Mouse (Mus musculus): Measurements from ENCODE around the gene Slc38a2. TPM values are rescaled to one million over a fixed set of nuclear protein-coding genes. Genes with fewer than 3 reads are reported as not detected.

The Slc38a2 gene
- polyA plus RNA-seq, 1 experiment from 2014 or later: 125 TPM

DNA sequence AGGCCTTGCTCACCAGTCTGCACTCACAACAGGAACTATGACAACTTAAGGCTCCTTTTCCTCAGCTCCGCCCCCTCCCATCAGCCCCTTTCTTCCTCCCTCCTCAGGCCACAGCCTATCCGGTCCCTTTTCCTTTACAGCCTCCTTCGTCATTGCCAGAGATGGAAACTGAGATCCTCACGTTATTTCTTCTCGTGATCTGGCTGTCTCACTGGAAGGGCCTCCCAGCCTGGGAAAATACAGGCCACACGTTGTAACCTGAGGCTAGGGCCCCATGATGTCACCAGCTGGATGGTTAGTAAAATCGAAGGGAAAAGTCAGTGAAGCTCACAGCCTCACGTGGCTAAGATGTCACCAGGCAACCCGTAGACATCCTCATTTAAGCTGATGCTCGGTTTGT, 61.4 kb downstream of the Slc38a2 start:
- Histone ChIP-seq H3K36me3 (peaks cover 33% of the 10 kb centered on the region), H3K4me3 (no peak overlapping the region), H3K9ac (no peak overlapping the region), H3K4me2 (peak overlapping the region; percentile 39; the same call in 1 of the 2 replicates), H3K9me3 (no peaks in the 10 kb centered on the region), H3K27me3 (no peaks in the 10 kb centered on the region), H3K27ac (peak overlapping the region; percentile 33; the same call in 1 of the 2 replicates), H3K4me1 (peaks cover 35% of the 10 kb centered on the region)
- ATAC-seq (ENCODE audit: insufficient number of reproducible peaks, insufficient read depth, low FRiP score, low TSS enrichment, low read depth): no peak
- 40% methylated on average over 10 of the region's 10 CpGs for WGBS

Other genes with a start within 250 kb of the Slc38a2 start
- gene Scaf11, start 238.9 kb downstream of the Slc38a2 start, polyA plus RNA-seq (2015; fragmentation: Nextera tagmentation; extraction: Ambion mirVana): 102 and 105 TPM in 2 replicates
- 64.2 and 74.6 TPM in 2 replicates for gene Slc38a1, start 56.8 kb downstream of the Slc38a2 start, polyA plus RNA-seq (2015; fragmentation: Nextera tagmentation; extraction: Ambion mirVana)

Measured in embryonic facial prominence, embryonic 13.5 days (tissue).